Mouse (Mus musculus): ENCODE measurements around the gene Nhs. TPM values are rescaled to one million over a fixed set of nuclear protein-coding genes. Genes with fewer than 3 reads are reported as not detected.
A peak's percentile ranks its signal among the peaks of the same experiment; 100 is the strongest.

The Nhs gene
- polyA plus RNA-seq, 1 experiment, result 0.62 TPM

- no peaks in the 10 kb centered on the region for H3K4me1 ChIP-seq (ENCODE audit: control insufficient read depth, insufficient read depth, insufficient read length, low read length)
- H3K4me3 ChIP-seq (ENCODE audit: low read depth, low read length), result no peak overlapping the region
- H3K36me3 ChIP-seq (ENCODE audit: control insufficient read depth, insufficient read depth, low read length), result no peaks in the 10 kb centered on the region
- no peaks in the 10 kb centered on the region for H3K27me3 ChIP-seq (ENCODE audit: control insufficient read depth, insufficient read depth, low read length)
- 13% methylated on average over 4 of the region's 4 CpGs for WGBS
- no peak for TF ChIP-seq POLR2A (IDR thresholded peaks at IDR 0.05; ENCODE audit: low read depth, low read length)
- peak overlapping the region; percentile 29; the same call in 1 of the 2 replicates for H3K27ac ChIP-seq (ENCODE audit: insufficient read depth, low read depth, low read length)
Observed at GRCm38 (mm10) chrX:161961176-161961575, 198.4 kb downstream of the Nhs start.

DNA sequence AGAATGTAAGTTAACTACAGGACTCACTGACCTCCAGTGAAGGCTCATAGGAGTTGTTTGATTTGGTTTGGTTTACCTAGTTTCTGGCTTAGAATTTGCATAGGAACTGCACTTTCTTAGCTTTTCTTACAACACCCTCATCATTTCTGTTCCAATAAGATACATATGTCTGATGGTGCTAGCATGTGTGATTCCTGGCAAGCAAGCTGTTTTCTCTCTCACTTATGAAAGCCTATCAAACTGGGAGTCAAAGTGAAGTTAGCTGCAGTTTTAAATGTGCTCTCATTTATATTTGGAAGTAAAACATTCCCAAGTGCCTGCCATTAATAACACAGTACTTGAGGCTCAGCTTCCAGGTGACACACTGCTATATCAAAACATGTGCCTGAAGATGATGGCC, 207.2 kb downstream of the Nhs start:
- TF ChIP-seq POLR2A (IDR thresholded peaks at IDR 0.05; ENCODE audit: low read depth, low read length), result no peak
- TF ChIP-seq CTCF (IDR thresholded peaks at IDR 0.05; ENCODE audit: extremely low read depth, insufficient read length, insufficient replicate concordance, low read depth, low read length), result no peak
- no peak overlapping the region for H3K27ac ChIP-seq (ENCODE audit: insufficient read depth, low read depth, low read length)
- no peaks in the 10 kb centered on the region for H3K27me3 ChIP-seq (ENCODE audit: control insufficient read depth, insufficient read depth, low read length)
- no peak overlapping the region for H3K4me3 ChIP-seq (ENCODE audit: low read depth, low read length)
- H3K36me3 ChIP-seq (ENCODE audit: control insufficient read depth, insufficient read depth, low read length), result no peaks in the 10 kb centered on the region
- no peaks in the 10 kb centered on the region for H3K4me1 ChIP-seq (ENCODE audit: control insufficient read depth, insufficient read depth, insufficient read length, low read length)

- Histone ChIP-seq H3K4me3 (ENCODE audit: low read depth, low read length) (no peak overlapping the region), H3K36me3 (ENCODE audit: control insufficient read depth, insufficient read depth, low read length) (no peaks in the 10 kb centered on the region), H3K4me1 (ENCODE audit: control insufficient read depth, insufficient read depth, insufficient read length, low read length) (no peaks in the 10 kb centered on the region), H3K27me3 (ENCODE audit: control insufficient read depth, insufficient read depth, low read length) (no peaks in the 10 kb centered on the region), H3K27ac (ENCODE audit: insufficient read depth, low read depth, low read length) (no peak overlapping the region)
- TF ChIP-seq CTCF (IDR thresholded peaks at IDR 0.05; ENCODE audit: extremely low read depth, insufficient read length, insufficient replicate concordance, low read depth, low read length) (no peak), POLR2A (IDR thresholded peaks at IDR 0.05; ENCODE audit: low read depth, low read length) (no peak)
- WGBS, result 67% methylated on average over 4 of the region's 4 CpGs
Observed at GRCm38 (mm10) chrX:161943098-161943680, 216.3 kb downstream of the Nhs start.

- 62% methylated on average over 2 of the region's 2 CpGs for WGBS
- no peaks in the 10 kb centered on the region for H3K4me1 ChIP-seq (ENCODE audit: control insufficient read depth, insufficient read depth, insufficient read length, low read length)
- no peaks in the 10 kb centered on the region for H3K27me3 ChIP-seq (ENCODE audit: control insufficient read depth, insufficient read depth, low read length)
- H3K4me3 ChIP-seq (ENCODE audit: low read depth, low read length), result no peak overlapping the region
- no peak for TF ChIP-seq CTCF (IDR thresholded peaks at IDR 0.05; ENCODE audit: extremely low read depth, insufficient read length, insufficient replicate concordance, low read depth, low read length)
- no peak for TF ChIP-seq POLR2A (IDR thresholded peaks at IDR 0.05; ENCODE audit: low read depth, low read length)
- H3K36me3 ChIP-seq (ENCODE audit: control insufficient read depth, insufficient read depth, low read length), result no peaks in the 10 kb centered on the region
- H3K27ac ChIP-seq (ENCODE audit: insufficient read depth, low read depth, low read length), result no peak overlapping the region
Observed at GRCm38 (mm10) chrX:161940696-161941095, 218.8 kb downstream of the Nhs start.

DNA sequence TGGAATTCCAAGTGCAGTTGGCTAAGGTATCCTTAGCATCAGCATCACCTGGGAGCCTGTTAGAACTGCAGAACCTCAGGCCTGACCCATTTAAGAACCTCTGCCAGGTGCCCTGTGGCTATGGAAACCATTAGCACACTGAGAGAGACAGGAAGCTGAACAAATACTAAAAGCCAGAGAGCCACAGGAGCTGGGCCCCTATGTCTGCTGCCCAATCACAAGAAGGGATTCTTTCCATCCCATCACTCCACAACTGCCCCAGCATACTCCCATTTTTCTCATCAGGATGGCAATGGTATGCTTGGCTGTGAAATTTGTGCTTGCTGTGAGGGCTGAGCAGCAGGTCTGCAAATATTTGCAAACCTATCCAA, 232.9 kb downstream of the Nhs start:
- TF ChIP-seq CTCF (IDR thresholded peaks at IDR 0.05; ENCODE audit: extremely low read depth, insufficient read length, insufficient replicate concordance, low read depth, low read length) (no peak), POLR2A (IDR thresholded peaks at IDR 0.05; ENCODE audit: low read depth, low read length) (no peak)
- H3K27me3 ChIP-seq (ENCODE audit: control insufficient read depth, insufficient read depth, low read length), result no peaks in the 10 kb centered on the region
- no peak overlapping the region for H3K4me3 ChIP-seq (ENCODE audit: low read depth, low read length)
- H3K36me3 ChIP-seq (ENCODE audit: control insufficient read depth, insufficient read depth, low read length), result no peaks in the 10 kb centered on the region
- no peaks in the 10 kb centered on the region for H3K4me1 ChIP-seq (ENCODE audit: control insufficient read depth, insufficient read depth, insufficient read length, low read length)
- H3K27ac ChIP-seq (ENCODE audit: insufficient read depth, low read depth, low read length), result no peak overlapping the region

- no peak overlapping the region for H3K4me3 ChIP-seq (ENCODE audit: low read depth, low read length)
- no peaks in the 10 kb centered on the region for H3K36me3 ChIP-seq (ENCODE audit: control insufficient read depth, insufficient read depth, low read length)
- H3K4me1 ChIP-seq (ENCODE audit: control insufficient read depth, insufficient read depth, insufficient read length, low read length), result no peaks in the 10 kb centered on the region
- no peak overlapping the region for H3K27ac ChIP-seq (ENCODE audit: insufficient read depth, low read depth, low read length)
- WGBS, result 58% methylated on average over 6 of the region's 6 CpGs
- H3K27me3 ChIP-seq (ENCODE audit: control insufficient read depth, insufficient read depth, low read length), result no peaks in the 10 kb centered on the region
- TF ChIP-seq POLR2A (IDR thresholded peaks at IDR 0.05; ENCODE audit: low read depth, low read length) (no peak), CTCF (IDR thresholded peaks at IDR 0.05; ENCODE audit: extremely low read depth, insufficient read length, insufficient replicate concordance, low read depth, low read length) (no peak)
Observed at GRCm38 (mm10) chrX:161925973-161926682, 233.4 kb downstream of the Nhs start.

GRCm38 (mm10) chrX:161922655-161923054, 236.9 kb downstream of the Nhs start:
- no peaks in the 10 kb centered on the region for H3K36me3 ChIP-seq (ENCODE audit: control insufficient read depth, insufficient read depth, low read length)
- H3K4me3 ChIP-seq (ENCODE audit: low read depth, low read length), result no peak overlapping the region
- no peaks in the 10 kb centered on the region for H3K27me3 ChIP-seq (ENCODE audit: control insufficient read depth, insufficient read depth, low read length)
- no peak overlapping the region for H3K27ac ChIP-seq (ENCODE audit: insufficient read depth, low read depth, low read length)
- H3K4me1 ChIP-seq (ENCODE audit: control insufficient read depth, insufficient read depth, insufficient read length, low read length), result no peaks in the 10 kb centered on the region
- WGBS, result 85% methylated on average over 2 of the region's 2 CpGs
- no peak for TF ChIP-seq CTCF (IDR thresholded peaks at IDR 0.05; ENCODE audit: extremely low read depth, insufficient read length, insufficient replicate concordance, low read depth, low read length)
- no peak for TF ChIP-seq POLR2A (IDR thresholded peaks at IDR 0.05; ENCODE audit: low read depth, low read length)
